Mouse (Mus musculus): ENCODE data around the gene Ces3b. TPM values are rescaled to one million over a fixed set of nuclear protein-coding genes. Genes with fewer than 3 reads are reported as not detected.
"Not testable (repeated sequence)": the region's sequence is repeated elsewhere in the genome, so short reads cannot be mapped to it uniquely, and the experiment has no call there.

Ces3b gene
- not detected for polyA plus RNA-seq (2017; shearing (Covaris generic))

GRCm38 (mm10) chr8:105083449-105084050 is at the start of gene Ces3b:
Gene Ces3b, plus strand, starts transcription at chr8:105083753.
- no peak for ATAC-seq

GRCm38 (mm10) chr8:105043510-105043909 is 40.0 kb upstream of the Ces3b start:
- no peak for ATAC-seq

- no peak for ATAC-seq
Observed at GRCm38 (mm10) chr8:105045824-105046401, 37.6 kb upstream of the Ces3b start.

- no peak for ATAC-seq
Observed at GRCm38 (mm10) chr8:105048371-105048854, 35.1 kb upstream of the Ces3b start, which contains the start of gene Ces3a. Gene Ces3a, plus strand, starts transcription at chr8:105048601.

GRCm38 (mm10) chr8:105056211-105056610 is 27.3 kb upstream of the Ces3b start:
- ATAC-seq, result no peak

GRCm38 (mm10) chr8:105060056-105060455 is 23.5 kb upstream of the Ces3b start:
- ATAC-seq, result no peak

- no peak for ATAC-seq
Observed at GRCm38 (mm10) chr8:105066761-105067160, 16.8 kb upstream of the Ces3b start.

- ATAC-seq, result not testable (repeated sequence)
Observed at GRCm38 (mm10) chr8:105067905-105068304, 15.6 kb upstream of the Ces3b start.

- ATAC-seq, result no peak
Observed at GRCm38 (mm10) chr8:105068971-105069370, 14.6 kb upstream of the Ces3b start.

- ATAC-seq, result no peak
Observed at GRCm38 (mm10) chr8:105076601-105077000, 7.0 kb upstream of the Ces3b start.

GRCm38 (mm10) chr8:105077071-105077470 is 6.5 kb upstream of the Ces3b start:
- ATAC-seq, result no peak

GRCm38 (mm10) chr8:105078591-105078990 is 5.0 kb upstream of the Ces3b start:
- ATAC-seq, result no peak

- no peak for ATAC-seq
Observed at GRCm38 (mm10) chr8:105080814-105081336, 2.7 kb upstream of the Ces3b start.

GRCm38 (mm10) chr8:105088166-105088565 is 4.6 kb downstream of the Ces3b start:
- not testable (repeated sequence) for ATAC-seq

- no peak for ATAC-seq
Observed at GRCm38 (mm10) chr8:105088581-105088980, 5.0 kb downstream of the Ces3b start.

- ATAC-seq, result no peak
Observed at GRCm38 (mm10) chr8:105093992-105094391, 10.4 kb downstream of the Ces3b start.

- not testable (repeated sequence) for ATAC-seq
Observed at GRCm38 (mm10) chr8:105102101-105102785, 18.7 kb downstream of the Ces3b start.

- not testable (repeated sequence) for ATAC-seq
Observed at GRCm38 (mm10) chr8:105103701-105104100, 20.1 kb downstream of the Ces3b start.

GRCm38 (mm10) chr8:105104220-105104619 is 20.7 kb downstream of the Ces3b start:
- ATAC-seq, result no peak

- ATAC-seq, result no peak
Observed at GRCm38 (mm10) chr8:105129864-105130263, 46.3 kb downstream of the Ces3b start.

GRCm38 (mm10) chr8:105131509-105131908 is 48.0 kb downstream of the Ces3b start, which contains the start of gene Ces4a:
Gene Ces4a, plus strand, starts transcription at chr8:105131800.
- ATAC-seq, result no peak

- ATAC-seq, result peak; percentile 46
Observed at GRCm38 (mm10) chr8:105138423-105138822, 54.9 kb downstream of the Ces3b start.

GRCm38 (mm10) chr8:105142395-105142794 is 58.8 kb downstream of the Ces3b start:
- no peak for ATAC-seq
